Mouse (Mus musculus): Measurements from ENCODE around the gene Kif5c. TPM values are rescaled to one million over a fixed set of nuclear protein-coding genes. Genes with fewer than 3 reads are reported as not detected.

The Kif5c gene
- polyA plus RNA-seq, 1 experiment: not detected

GRCm38 (mm10) chr2:49582546-49582945 is 36.6 kb upstream of the Kif5c start:
- 0 out of 2 replicates have a peak, but pooled peaks cover 2% of the 10 kb centered on the region for H3K4me1 ChIP-seq (ENCODE audit: control insufficient read depth, insufficient read depth, low read length)
- WGBS: 92% methylated on average over 5 of the region's 5 CpGs
- no peak overlapping the region for H3K4me3 ChIP-seq (ENCODE audit: insufficient read depth, low read depth, low read length)
- no peak for TF ChIP-seq CTCF (IDR thresholded peaks at IDR 0.05; ENCODE audit: insufficient read depth, low read depth, low read length)
- no peak for TF ChIP-seq POLR2A (IDR thresholded peaks at IDR 0.05; ENCODE audit: insufficient read depth, low read depth, low read length)
- no peak overlapping the region for H3K27ac ChIP-seq (ENCODE audit: insufficient read depth, low read depth, low read length)

GRCm38 (mm10) chr2:49583311-49583710 is 35.8 kb upstream of the Kif5c start:
- TF ChIP-seq CTCF (IDR thresholded peaks at IDR 0.05; ENCODE audit: insufficient read depth, low read depth, low read length): no peak
- TF ChIP-seq POLR2A (IDR thresholded peaks at IDR 0.05; ENCODE audit: insufficient read depth, low read depth, low read length): no peak
- Histone ChIP-seq H3K4me1 (ENCODE audit: control insufficient read depth, insufficient read depth, low read length) (0 out of 2 replicates have a peak, but pooled peaks cover 2% of the 10 kb centered on the region), H3K4me3 (ENCODE audit: insufficient read depth, low read depth, low read length) (no peak overlapping the region), H3K27ac (ENCODE audit: insufficient read depth, low read depth, low read length) (no peak overlapping the region)
- WGBS: 95% methylated on average over 2 of the region's 2 CpGs

GRCm38 (mm10) chr2:49590450-49590849 is 28.6 kb upstream of the Kif5c start:
- H3K4me1 ChIP-seq (ENCODE audit: control insufficient read depth, insufficient read depth, low read length): no peaks in the 10 kb centered on the region
- WGBS: 78% methylated on average over 5 of the region's 5 CpGs
- no peak overlapping the region for H3K4me3 ChIP-seq (ENCODE audit: insufficient read depth, low read depth, low read length)
- H3K27ac ChIP-seq (ENCODE audit: insufficient read depth, low read depth, low read length): no peak overlapping the region
- TF ChIP-seq CTCF (IDR thresholded peaks at IDR 0.05; ENCODE audit: insufficient read depth, low read depth, low read length): no peak
- no peak for TF ChIP-seq POLR2A (IDR thresholded peaks at IDR 0.05; ENCODE audit: insufficient read depth, low read depth, low read length)

- Histone ChIP-seq H3K4me1 (ENCODE audit: control insufficient read depth, insufficient read depth, low read length) (no peaks in the 10 kb centered on the region), H3K27ac (ENCODE audit: insufficient read depth, low read depth, low read length) (no peak overlapping the region), H3K4me3 (ENCODE audit: insufficient read depth, low read depth, low read length) (no peak overlapping the region)
- no peak for TF ChIP-seq CTCF (IDR thresholded peaks at IDR 0.05; ENCODE audit: insufficient read depth, low read depth, low read length)
- TF ChIP-seq POLR2A (IDR thresholded peaks at IDR 0.05; ENCODE audit: insufficient read depth, low read depth, low read length): no peak
Measured at GRCm38 (mm10) chr2:49592926-49593325, 26.2 kb upstream of the Kif5c start.

GRCm38 (mm10) chr2:49594886-49595285 is 24.2 kb upstream of the Kif5c start:
- WGBS: 95% methylated on average over 7 of the region's 7 CpGs
- no peak overlapping the region for H3K4me3 ChIP-seq (ENCODE audit: insufficient read depth, low read depth, low read length)
- no peak for TF ChIP-seq POLR2A (IDR thresholded peaks at IDR 0.05; ENCODE audit: insufficient read depth, low read depth, low read length)
- no peak for TF ChIP-seq CTCF (IDR thresholded peaks at IDR 0.05; ENCODE audit: insufficient read depth, low read depth, low read length)
- no peak overlapping the region for H3K27ac ChIP-seq (ENCODE audit: insufficient read depth, low read depth, low read length)
- H3K4me1 ChIP-seq (ENCODE audit: control insufficient read depth, insufficient read depth, low read length): no peaks in the 10 kb centered on the region

- TF ChIP-seq POLR2A (IDR thresholded peaks at IDR 0.05; ENCODE audit: insufficient read depth, low read depth, low read length) (no peak), CTCF (IDR thresholded peaks at IDR 0.05; ENCODE audit: insufficient read depth, low read depth, low read length) (no peak)
- 59% methylated on average over 3 of the region's 3 CpGs for WGBS
- H3K4me3 ChIP-seq (ENCODE audit: insufficient read depth, low read depth, low read length): no peak overlapping the region
- H3K4me1 ChIP-seq (ENCODE audit: control insufficient read depth, insufficient read depth, low read length): no peaks in the 10 kb centered on the region
- H3K27ac ChIP-seq (ENCODE audit: insufficient read depth, low read depth, low read length): no peak overlapping the region
Measured at GRCm38 (mm10) chr2:49596318-49596717, 22.8 kb upstream of the Kif5c start.

- no peak overlapping the region for H3K27ac ChIP-seq (ENCODE audit: insufficient read depth, low read depth, low read length)
- no peak for TF ChIP-seq CTCF (IDR thresholded peaks at IDR 0.05; ENCODE audit: insufficient read depth, low read depth, low read length)
- TF ChIP-seq POLR2A (IDR thresholded peaks at IDR 0.05; ENCODE audit: insufficient read depth, low read depth, low read length): no peak
- no peaks in the 10 kb centered on the region for H3K4me1 ChIP-seq (ENCODE audit: control insufficient read depth, insufficient read depth, low read length)
- H3K4me3 ChIP-seq (ENCODE audit: insufficient read depth, low read depth, low read length): no peak overlapping the region
- 63% methylated on average over 7 of the region's 7 CpGs for WGBS
Measured at GRCm38 (mm10) chr2:49600021-49600681, 18.9 kb upstream of the Kif5c start.

- TF ChIP-seq POLR2A (IDR thresholded peaks at IDR 0.05; ENCODE audit: insufficient read depth, low read depth, low read length) (no peak), CTCF (IDR thresholded peaks at IDR 0.05; ENCODE audit: insufficient read depth, low read depth, low read length) (no peak)
- H3K27ac ChIP-seq (ENCODE audit: insufficient read depth, low read depth, low read length): no peak overlapping the region
- 69% methylated on average over 4 of the region's 4 CpGs for WGBS
- H3K4me3 ChIP-seq (ENCODE audit: insufficient read depth, low read depth, low read length): no peak overlapping the region
- no peaks in the 10 kb centered on the region for H3K4me1 ChIP-seq (ENCODE audit: control insufficient read depth, insufficient read depth, low read length)
Measured at GRCm38 (mm10) chr2:49602791-49603349, 16.2 kb upstream of the Kif5c start.

GRCm38 (mm10) chr2:49609611-49610010 is 9.5 kb upstream of the Kif5c start:
- WGBS: 52% methylated on average over 5 of the region's 5 CpGs
- Histone ChIP-seq H3K4me1 (ENCODE audit: control insufficient read depth, insufficient read depth, low read length) (no peaks in the 10 kb centered on the region), H3K27ac (ENCODE audit: insufficient read depth, low read depth, low read length) (no peak overlapping the region), H3K4me3 (ENCODE audit: insufficient read depth, low read depth, low read length) (no peak overlapping the region)
- no peak for TF ChIP-seq POLR2A (IDR thresholded peaks at IDR 0.05; ENCODE audit: insufficient read depth, low read depth, low read length)
- no peak for TF ChIP-seq CTCF (IDR thresholded peaks at IDR 0.05; ENCODE audit: insufficient read depth, low read depth, low read length)

All from olfactory bulb, adult 2 months (tissue).